Mouse (Mus musculus): Measurements from ENCODE around the gene Cdk1. TPM values are rescaled to one million over a fixed set of nuclear protein-coding genes. Genes with fewer than 3 reads are reported as not detected.

Cdk1 gene
- total RNA-seq (2023) = 71.7 and 82.6 TPM in 2 replicates

GRCm38 (mm10) chr10:69352212-69353085 is at the start of gene Cdk1:
TSS of gene Cdk1 (minus strand) at chr10:69352938.

GRCm38 (mm10) chr10:69398763-69399590 is 46.2 kb upstream of the Cdk1 start, which contains the start of gene Ank3:
TSS of gene Ank3 (plus strand) at chr10:69398773.

Other genes starting within 250 kb of the Cdk1 start
- gene Rhobtb1, start 201.5 kb downstream of the Cdk1 start, total RNA-seq (2023) = 0.57 and 1.2 TPM in 2 replicates
- 0.19 TPM in 1 of 2 replicates, not detected in the other for gene A930033H14Rik, start 139.8 kb downstream of the Cdk1 start, total RNA-seq (2023)
- gene Ank3, start 45.8 kb upstream of the Cdk1 start, total RNA-seq (2023) = 0.34 and 1.6 TPM in 2 replicates